ENCODE assay signal across 8 mouse cellular contexts in the genomic region with DNA sequence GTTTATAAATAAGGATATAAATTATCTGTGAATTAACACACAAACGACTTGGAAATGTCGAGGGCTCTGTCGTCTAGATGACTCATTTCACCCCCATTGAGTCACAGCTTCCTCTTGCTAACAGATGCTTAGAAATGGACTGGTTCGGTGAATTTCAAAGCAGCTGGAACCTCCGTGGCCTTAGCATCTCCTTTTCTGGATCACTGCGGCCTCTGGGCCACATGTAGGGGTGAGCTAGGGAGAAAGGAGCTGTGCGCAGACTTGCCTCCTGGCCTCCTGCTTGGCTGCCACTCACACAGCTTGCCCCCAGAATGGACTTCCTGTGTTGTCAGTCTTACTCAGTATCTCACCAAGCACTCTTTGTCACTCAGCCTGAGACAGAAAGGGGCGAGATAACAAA. TPM values are rescaled to one million over a fixed set of nuclear protein-coding genes. Genes with fewer than 3 reads are reported as not detected.
A peak's percentile ranks its signal among the peaks of the same experiment; 100 is the strongest.
DNase-seq lines count a peak whose midpoint lies in the region; ATAC-seq and TF ChIP-seq lines count a peak whose summit lies in the region.

No protein-coding gene starts in this region.

- no peaks in the 10 kb centered on the region for H3K27me3 ChIP-seq in midbrain, embryonic 14.5 days (ENCODE audit: control insufficient read depth, insufficient read depth, low read length)
- H3K27me3 ChIP-seq in midbrain, postnatal 0 days (ENCODE audit: insufficient read depth, low read length), result 0 out of 2 replicates have a peak, but pooled peaks cover 3% of the 10 kb centered on the region
- no peaks in the 10 kb centered on the region for H3K27me3 ChIP-seq in hindbrain, postnatal 0 days (ENCODE audit: insufficient read depth, low read length)
- H3K27me3 ChIP-seq in stomach, embryonic 14.5 days (ENCODE audit: control insufficient read depth, insufficient read depth, low read length), result no peaks in the 10 kb centered on the region
- no peaks in the 10 kb centered on the region for H3K27me3 ChIP-seq in forebrain, postnatal 0 days (ENCODE audit: insufficient read depth, low read length)

- H3K36me3 ChIP-seq in midbrain, embryonic 14.5 days (ENCODE audit: control insufficient read depth, insufficient read depth, low read length), result no peaks in the 10 kb centered on the region
- H3K36me3 ChIP-seq in midbrain, postnatal 0 days (ENCODE audit: insufficient read depth, low read length), result no peaks in the 10 kb centered on the region
- no peaks in the 10 kb centered on the region for H3K36me3 ChIP-seq in hindbrain, postnatal 0 days (ENCODE audit: insufficient read depth, low read length)
- H3K36me3 ChIP-seq in stomach, embryonic 14.5 days (ENCODE audit: control insufficient read depth, insufficient read depth, low read length), result no peaks in the 10 kb centered on the region
- no peaks in the 10 kb centered on the region for H3K36me3 ChIP-seq in forebrain, postnatal 0 days (ENCODE audit: insufficient read depth)

- no peak overlapping the region for H3K27ac ChIP-seq in midbrain, embryonic 14.5 days (replicated peaks; ENCODE audit: low read depth, low read length)
- no peak overlapping the region for H3K27ac ChIP-seq in midbrain, postnatal 0 days (ENCODE audit: low read depth, low read length)
- no peak overlapping the region for H3K27ac ChIP-seq in hindbrain, postnatal 0 days
- no peak overlapping the region for H3K27ac ChIP-seq in stomach, embryonic 14.5 days (ENCODE audit: low read length)
- H3K27ac ChIP-seq in forebrain, postnatal 0 days (ENCODE audit: low read depth, low read length), result no peak overlapping the region

- TF ChIP-seq CTCF in midbrain, postnatal 0 days (IDR thresholded peaks at IDR 0.05), result no peak
- no peak for TF ChIP-seq CTCF in hindbrain, postnatal 0 days (IDR thresholded peaks at IDR 0.05; ENCODE audit: low read depth)
- no peak for TF ChIP-seq CTCF in forebrain, postnatal 0 days (IDR thresholded peaks at IDR 0.05; ENCODE audit: low read depth)

- H3K9ac ChIP-seq in midbrain, embryonic 14.5 days (replicated peaks; ENCODE audit: low read length), result no peak overlapping the region
- no peak overlapping the region for H3K9ac ChIP-seq in midbrain, postnatal 0 days (replicated peaks; ENCODE audit: low read length, poor library complexity, severe bottlenecking)
- H3K9ac ChIP-seq in hindbrain, postnatal 0 days (replicated peaks; ENCODE audit: low read length), result no peak overlapping the region
- no peak overlapping the region for H3K9ac ChIP-seq in stomach, embryonic 14.5 days (replicated peaks; ENCODE audit: low read depth, low read length)
- no peak overlapping the region for H3K9ac ChIP-seq in forebrain, postnatal 0 days

- WGBS in midbrain, embryonic 14.5 days, result 10% methylated on average over 8 of the region's 8 CpGs
- 31% methylated on average over 8 of the region's 8 CpGs for WGBS in midbrain, postnatal 0 days
- WGBS in hindbrain, postnatal 0 days, result 18% methylated on average over 8 of the region's 8 CpGs
- whole genome bisulfite sequencing in stomach, embryonic 14.5 days, result 13% methylated on average over 8 of the region's 8 CpGs
- 32% methylated on average over 8 of the region's 8 CpGs for WGBS in forebrain, postnatal 0 days

- peak; percentile 18 for DNase-seq in midbrain, embryonic 14.5 days
- DNase-seq in midbrain, postnatal 0 days (ENCODE audit: low spot score), result no peak
- peak; percentile 72 for DNase-seq in embryo, embryonic 10 days (ENCODE audit: low spot score)
- DNase-seq in hindbrain, postnatal 0 days (ENCODE audit: low spot score), result peak; percentile 3
- no peak for DNase-seq in T-cell, adult 2 months (ENCODE audit: low spot score)
- no peak for DNase-seq in cerebellum, adult 11 months
- no peak for DNase-seq in forebrain, postnatal 0 days

- no peak overlapping the region for H3K4me3 ChIP-seq in midbrain, embryonic 14.5 days (replicated peaks; ENCODE audit: low read depth, low read length)
- no peak overlapping the region for H3K4me3 ChIP-seq in midbrain, postnatal 0 days (ENCODE audit: low read depth, low read length)
- no peak overlapping the region for H3K4me3 ChIP-seq in hindbrain, postnatal 0 days (ENCODE audit: low read length)
- no peak overlapping the region for H3K4me3 ChIP-seq in stomach, embryonic 14.5 days (ENCODE audit: low read depth, low read length)
- no peak overlapping the region for H3K4me3 ChIP-seq in forebrain, postnatal 0 days (ENCODE audit: low read depth, low read length)

- H3K4me1 ChIP-seq in midbrain, embryonic 14.5 days (ENCODE audit: control insufficient read depth, insufficient read depth, low read length), result peaks cover 15% of the 10 kb centered on the region; the same call in 1 of the 2 replicates
- no peaks in the 10 kb centered on the region for H3K4me1 ChIP-seq in midbrain, postnatal 0 days (ENCODE audit: insufficient read depth, low read length)
- H3K4me1 ChIP-seq in hindbrain, postnatal 0 days (ENCODE audit: insufficient read depth, low read length), result peaks cover 7% of the 10 kb centered on the region; the same call in 1 of the 2 replicates
- H3K4me1 ChIP-seq in stomach, embryonic 14.5 days (ENCODE audit: control insufficient read depth, insufficient read depth, low read length), result peaks cover 27% of the 10 kb centered on the region
- no peaks in the 10 kb centered on the region for H3K4me1 ChIP-seq in forebrain, postnatal 0 days (ENCODE audit: insufficient read depth)

- H3K4me2 ChIP-seq in midbrain, embryonic 14.5 days (ENCODE audit: low read length), result no peak overlapping the region
- H3K4me2 ChIP-seq in midbrain, postnatal 0 days (ENCODE audit: low read depth, low read length, poor library complexity, severe bottlenecking), result no peak overlapping the region
- H3K4me2 ChIP-seq in hindbrain, postnatal 0 days (ENCODE audit: low read depth, low read length), result 0 out of 2 replicates have a peak overlapping the region, but pooled peaks have one; percentile 6
- no peak overlapping the region for H3K4me2 ChIP-seq in stomach, embryonic 14.5 days (replicated peaks; ENCODE audit: low read depth, low read length)
- H3K4me2 ChIP-seq in forebrain, postnatal 0 days (ENCODE audit: low read depth), result no peak overlapping the region

- ATAC-seq in midbrain, embryonic 14.5 days (ENCODE audit: low FRiP score, low TSS enrichment), result no peak
- no peak for ATAC-seq in midbrain, postnatal 0 days (ENCODE audit: low FRiP score)
- ATAC-seq in hindbrain, postnatal 0 days, result no peak; the same call in 1 of the 2 replicates
- peak; percentile 44; the same call in 1 of the 2 replicates for ATAC-seq in stomach, embryonic 14.5 days (ENCODE audit: insufficient number of reproducible peaks, insufficient read depth, low FRiP score, low read depth)
- ATAC-seq in forebrain, postnatal 0 days, result no peak

- no peaks in the 10 kb centered on the region; the same call in 1 of the 2 replicates for H3K9me3 ChIP-seq in midbrain, embryonic 14.5 days (ENCODE audit: control insufficient read depth, low read length)
- H3K9me3 ChIP-seq in midbrain, postnatal 0 days (ENCODE audit: low read length), result no peaks in the 10 kb centered on the region
- H3K9me3 ChIP-seq in hindbrain, postnatal 0 days (ENCODE audit: low read length), result no peaks in the 10 kb centered on the region
- no peaks in the 10 kb centered on the region for H3K9me3 ChIP-seq in stomach, embryonic 14.5 days (ENCODE audit: control insufficient read depth, low read depth, low read length)
- H3K9me3 ChIP-seq in forebrain, postnatal 0 days (ENCODE audit: low read length), result no peaks in the 10 kb centered on the region

RNA-seq across cellular contexts. Expression of gene Spry2, which starts 26.3 kb away (rescaled TPM):
- 39.5 and 40.1 TPM in 2 replicates for polyA plus RNA-seq in midbrain, embryonic 14.5 days (2014; fragmentation: Nextera tagmentation; extraction: Ambion mirVana)
- total RNA-seq in midbrain, postnatal 0 days (2014; rRNA removed), result 20.2 and 24.3 TPM in 2 replicates
- 38.1 and 39.2 TPM in 2 replicates for polyA plus RNA-seq in midbrain, postnatal 0 days (2015; fragmentation: Nextera tagmentation; extraction: Ambion mirVana)
- total RNA-seq in hindbrain, postnatal 0 days (2014; rRNA removed), result 33.5 and 38.4 TPM in 2 replicates
- polyA plus RNA-seq in hindbrain, postnatal 0 days (2015; fragmentation: Nextera tagmentation; extraction: Ambion mirVana), result 61.7 and 71.4 TPM in 2 replicates
- 65.1 and 65.5 TPM in 2 replicates for polyA plus RNA-seq in stomach, embryonic 14.5 days (2014; fragmentation: Nextera tagmentation; extraction: Ambion mirVana)
- total RNA-seq in forebrain, postnatal 0 days (2014; rRNA removed), result 22.8 and 26.3 TPM in 2 replicates
- polyA plus RNA-seq in forebrain, postnatal 0 days (2015; fragmentation: Nextera tagmentation; extraction: Ambion mirVana), result 49.9 and 56.7 TPM in 2 replicates

Comparison
In these comparisons a context has a peak if more than half of its experiments do, and no peak if none do; other contexts are left out.
1. DNase-seq: peak in midbrain, embryonic 14.5 days (single experiment), embryo, embryonic 10 days (single experiment) and hindbrain, postnatal 0 days (single experiment); none in midbrain, postnatal 0 days (single experiment), T-cell, adult 2 months (single experiment), cerebellum, adult 11 months (single experiment) and forebrain, postnatal 0 days (single experiment).